Mouse (Mus musculus) cerebellum, postnatal 10 days (tissue): ENCODE data around the gene Lrmda.

ENCODE experiments used
- DNase-seq, 2 experiments: peaks; one replicate each; pipeline ENCODE4 v3.0.0; 2021; ENCODE audit warnings: mixed read lengths in 2 of 2

Gene Lrmda

GRCm38 (mm10) chr14:22101961-22102805 lies 82.7 kb downstream of the Lrmda start:
- DNase-seq, result no peak

GRCm38 (mm10) chr14:22105855-22106254 lies 86.3 kb downstream of the Lrmda start:
- DNase-seq, result no peak

- no peak for DNase-seq
Observed at GRCm38 (mm10) chr14:22106777-22107176, 87.3 kb downstream of the Lrmda start.

- no peak for DNase-seq
Observed at GRCm38 (mm10) chr14:22109423-22109822, 89.9 kb downstream of the Lrmda start.

GRCm38 (mm10) chr14:22113463-22114361 lies 94.2 kb downstream of the Lrmda start:
- DNase-seq, result no peak

GRCm38 (mm10) chr14:22114651-22115351 lies 95.3 kb downstream of the Lrmda start:
- no peak for DNase-seq

- DNase-seq, result no peak
Observed at GRCm38 (mm10) chr14:22118096-22118495, 98.6 kb downstream of the Lrmda start.

GRCm38 (mm10) chr14:22118512-22118911 lies 99.0 kb downstream of the Lrmda start:
- DNase-seq, result no peak

- DNase-seq, result no peak
Observed at GRCm38 (mm10) chr14:22126276-22126675, 106.8 kb downstream of the Lrmda start.

- no peak for DNase-seq
Observed at GRCm38 (mm10) chr14:22126859-22127258, 107.3 kb downstream of the Lrmda start.

- DNase-seq, result no peak
Observed at GRCm38 (mm10) chr14:22130950-22131585, 111.6 kb downstream of the Lrmda start.

GRCm38 (mm10) chr14:22139281-22139680 lies 119.8 kb downstream of the Lrmda start:
- no peak for DNase-seq

- peak in 1 of 2 experiments; percentile 28 for DNase-seq
Observed at GRCm38 (mm10) chr14:22144014-22144413, 124.5 kb downstream of the Lrmda start.

GRCm38 (mm10) chr14:22145863-22146262 lies 126.4 kb downstream of the Lrmda start:
- no peak for DNase-seq

GRCm38 (mm10) chr14:22146508-22147044 lies 127.1 kb downstream of the Lrmda start:
- no peak for DNase-seq

- DNase-seq, result peak in 1 of 2 experiments; percentile 22
Observed at GRCm38 (mm10) chr14:22147341-22148024, 128.0 kb downstream of the Lrmda start.

- DNase-seq, result peak; percentile 25 to 36
Observed at GRCm38 (mm10) chr14:22152701-22153100, 133.2 kb downstream of the Lrmda start.

- no peak for DNase-seq
Observed at GRCm38 (mm10) chr14:22154096-22154495, 134.6 kb downstream of the Lrmda start.

- DNase-seq, result no peak
Observed at GRCm38 (mm10) chr14:22155034-22155433, 135.5 kb downstream of the Lrmda start.

GRCm38 (mm10) chr14:22155512-22156026 lies 136.1 kb downstream of the Lrmda start:
- DNase-seq, result no peak

- no peak for DNase-seq
Observed at GRCm38 (mm10) chr14:22156991-22157390, 137.5 kb downstream of the Lrmda start.
